Mouse (Mus musculus): Measurements from ENCODE around the gene Dlg2.

DNA sequence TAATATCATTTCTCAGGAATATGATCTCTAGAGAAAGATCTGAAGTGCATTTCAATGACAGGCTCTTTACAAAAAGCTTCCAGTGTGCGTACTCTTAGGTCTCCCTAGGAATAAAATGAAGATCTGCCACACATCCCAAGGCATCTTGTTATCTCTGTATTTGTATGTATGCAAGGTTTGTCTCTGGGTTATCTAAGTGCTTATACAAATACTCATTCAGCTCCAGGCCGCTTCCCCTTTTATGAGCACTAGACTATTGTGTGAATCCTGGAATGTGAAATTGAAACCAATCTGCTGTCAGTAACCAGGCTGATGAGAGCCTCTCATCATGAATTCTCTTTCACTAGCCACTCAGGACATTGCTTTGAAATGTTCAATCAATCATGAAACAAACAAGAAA, 534.2 kb downstream of the Dlg2 start:
- no peak for TF ChIP-seq CTCF (IDR thresholded peaks at IDR 0.05; ENCODE audit: low read depth, low read length)
- TF ChIP-seq POLR2A (IDR thresholded peaks at IDR 0.05; ENCODE audit: insufficient read depth, low read length) = no peak

Data from ES-Bruce4 (cell line).